Mouse (Mus musculus) C2C12 (cell line): Measurements from ENCODE around the gene Vmn2r114. TPM values are rescaled to one million over a fixed set of nuclear protein-coding genes. Genes with fewer than 3 reads are reported as not detected.
"Not testable (repeated sequence)": the region's sequence is repeated elsewhere in the genome, so short reads cannot be mapped to it uniquely, and the experiment has no call there.

Source experiments
- H3K27me3 ChIP-seq: one replicate; pipeline ENCODE4 v1.6.1; 2011; ENCODE audit not compliant: control insufficient read depth, insufficient read depth, insufficient read length
- H3K36me3 ChIP-seq: one replicate; pipeline ENCODE4 v1.6.1; 2011; ENCODE audit not compliant: control insufficient read depth, insufficient read depth
- H3K4me3 ChIP-seq: one replicate; pipeline ENCODE4 v1.5.1; 2011; ENCODE audit warnings: mild to moderate bottlenecking, control low read depth; ENCODE audit not compliant: poor library complexity, insufficient read depth, severe bottlenecking
- H3K79me2 ChIP-seq: one replicate; pipeline ENCODE4 v1.6.1; 2011; ENCODE audit not compliant: control insufficient read depth, insufficient read depth
- H3K79me3 ChIP-seq: one replicate; pipeline ENCODE4 v1.6.1; 2011; ENCODE audit warnings: low read depth, control low read depth
- H3ac ChIP-seq: one replicate; pipeline ENCODE3; 2011; ENCODE audit warnings: low read depth; ENCODE audit not compliant: control insufficient read depth, insufficient read length
- CEBPB ChIP-seq: IDR thresholded peaks from one replicate; pipeline ENCODE4 v1.6.1; 2011; ENCODE audit warnings: low read depth, mild to moderate bottlenecking, control low read depth, moderate library complexity
- CTCF ChIP-seq: IDR thresholded peaks from one replicate; pipeline ENCODE4 v1.5.1; 2011; ENCODE audit not compliant: control insufficient read depth, insufficient read depth, insufficient read length
- FOSL1 ChIP-seq: IDR thresholded peaks from one replicate; pipeline ENCODE4 v1.8.0; 2011; ENCODE audit warnings: mild to moderate bottlenecking, low read length; ENCODE audit not compliant: poor library complexity, insufficient read depth, severe bottlenecking
- MAX ChIP-seq: IDR thresholded peaks from one replicate; pipeline ENCODE4 v1.6.1; 2011; ENCODE audit warnings: mild to moderate bottlenecking, control low read depth
- MYOD1 ChIP-seq: IDR thresholded peaks from one replicate; pipeline ENCODE4 v1.6.1; 2011; ENCODE audit warnings: low read depth; ENCODE audit not compliant: control insufficient read depth, insufficient read length
- MYOG ChIP-seq: IDR thresholded peaks from one replicate; pipeline ENCODE4 v1.6.1; 2011; ENCODE audit not compliant: control insufficient read depth, insufficient read length; ENCODE audit errors: extremely low read depth
- USF1 ChIP-seq: IDR thresholded peaks from one replicate; pipeline ENCODE4 v1.6.1; 2011; ENCODE audit warnings: low read depth, mild to moderate bottlenecking, control low read depth, moderate library complexity
- long read RNA-seq, 2 experiments: library from polyadenylated mRNA; unstranded; transcript quantifications; one replicate each; pipeline ENCODE4 v2.0.0; 2019 to 2020
- polyA plus RNA-seq: library from polyadenylated mRNA; unstranded; fragments of >200 nt; fragmentation: generic; extraction: Trizol; gene quantifications from one replicate; pipeline ENCODE4 v1.2.1, GENCODE M21; 2012; ENCODE audit warnings: missing spikeins

The Vmn2r114 gene
- not detected for polyA plus RNA-seq
- long read RNA-seq, experiment 1 = 0 reads
- long read RNA-seq, experiment 2 = 0 reads

GRCm38 (mm10) chr17:23312437-23312836 is at the start of gene Vmn2r114:
TSS of gene Vmn2r114 (minus strand) at chr17:23312537.
- not testable (repeated sequence) for H3ac ChIP-seq, H3K36me3 ChIP-seq, H3K79me3 ChIP-seq, H3K4me3 ChIP-seq, H3K27me3 ChIP-seq, H3K79me2 ChIP-seq

- Histone ChIP-seq H3K36me3 (no peaks in the 10 kb centered on the region), H3K79me2 (no peaks in the 10 kb centered on the region), H3K79me3 (no peaks in the 10 kb centered on the region), H3K27me3 (no peaks in the 10 kb centered on the region), H3ac (no peak overlapping the region), H3K4me3 (no peak overlapping the region)
- TF ChIP-seq USF1 = no peak
- TF ChIP-seq CEBPB = no peak
- TF ChIP-seq MAX = no peak
- TF ChIP-seq FOSL1 = no peak
- no peak for TF ChIP-seq MYOG
- no peak for TF ChIP-seq CTCF
- no peak for TF ChIP-seq MYOD1
These were observed 39.3 kb upstream of the Vmn2r114 start for GRCm38 (mm10) chr17:23351644-23352043.

GRCm38 (mm10) chr17:23343441-23343840 is 31.1 kb upstream of the Vmn2r114 start, which contains the start of gene Vmn2r115:
TSS of gene Vmn2r115 (plus strand) at chr17:23343741.
- H3K79me3 ChIP-seq, H3ac ChIP-seq, H3K4me3 ChIP-seq, H3K36me3 ChIP-seq, H3K27me3 ChIP-seq, H3K79me2 ChIP-seq: not testable (repeated sequence)

GRCm38 (mm10) chr17:23330657-23331056 is 18.3 kb upstream of the Vmn2r114 start:
- H3K27me3 ChIP-seq = no peaks in the 10 kb centered on the region
- no peaks in the 10 kb centered on the region for H3K79me3 ChIP-seq

More at GRCm38 (mm10) chr17:23330657-23331056, 18.3 kb upstream of the Vmn2r114 start:
- H3K36me3 ChIP-seq = no peaks in the 10 kb centered on the region
- H3ac ChIP-seq = no peak overlapping the region
- no peak overlapping the region for H3K4me3 ChIP-seq
- no peak for TF ChIP-seq CEBPB
- TF ChIP-seq CTCF = no peak
- TF ChIP-seq MYOD1 = no peak
- TF ChIP-seq FOSL1 = no peak
- TF ChIP-seq MYOG = no peak
- no peak for TF ChIP-seq MAX
- no peak for TF ChIP-seq USF1
- H3K79me2 ChIP-seq = no peaks in the 10 kb centered on the region

Other genes with a start within 250 kb of the Vmn2r114 start
- gene Zfp40, start 119.3 kb downstream of the Vmn2r114 start, polyA plus RNA-seq = 0.69 TPM
- not detected for gene Vmn2r115, start 31.2 kb upstream of the Vmn2r114 start, polyA plus RNA-seq
- gene Vmn2r116, start 72.1 kb upstream of the Vmn2r114 start, polyA plus RNA-seq = not detected
- not detected for gene Vmn2r117, start 167.2 kb upstream of the Vmn2r114 start, polyA plus RNA-seq